Mouse (Mus musculus) spleen, postnatal 4 days (tissue): ENCODE data around the gene Glb1l.

Source experiments
- DNase-seq, 2 experiments: peaks; one replicate each; pipeline ENCODE4 v3.0.0; 2022; ENCODE audit warnings: low spot score in 2 of 2

The Glb1l gene

GRCm38 (mm10) chr1:75231224-75231623 is 20.6 kb upstream of the Glb1l start:
- DNase-seq, result no peak

GRCm38 (mm10) chr1:75230335-75230994 is 19.9 kb upstream of the Glb1l start:
- no peak for DNase-seq

GRCm38 (mm10) chr1:75229158-75229557 is 18.5 kb upstream of the Glb1l start:
- DNase-seq, result peak in 1 of 2 experiments; percentile 62

- peak in 1 of 2 experiments; percentile 47 for DNase-seq
Measured at GRCm38 (mm10) chr1:75227653-75228052, 17.0 kb upstream of the Glb1l start.

- DNase-seq, result no peak
Measured at GRCm38 (mm10) chr1:75226138-75226537, 15.5 kb upstream of the Glb1l start.

GRCm38 (mm10) chr1:75225473-75225872 is 14.9 kb upstream of the Glb1l start:
- DNase-seq, result no peak

- peak in 1 of 2 experiments; percentile 61 for DNase-seq
Measured at GRCm38 (mm10) chr1:75223532-75223931, 12.9 kb upstream of the Glb1l start.

GRCm38 (mm10) chr1:75222926-75223325 is 12.3 kb upstream of the Glb1l start:
- DNase-seq, result peak in 1 of 2 experiments; percentile 44

- DNase-seq, result peak in 1 of 2 experiments; percentile 49
Measured at GRCm38 (mm10) chr1:75221538-75221937, 10.9 kb upstream of the Glb1l start.

GRCm38 (mm10) chr1:75219531-75219930 is 8.9 kb upstream of the Glb1l start, which contains the start of gene Tuba4a:
TSS of gene Tuba4a (minus strand) at chr1:75219865.
- DNase-seq, result peak; percentile 60 to 77

- DNase-seq, result peak; percentile 98 to 99
Measured at GRCm38 (mm10) chr1:75219078-75219477, 8.5 kb upstream of the Glb1l start.

- peak; percentile 72 to 87 for DNase-seq
Measured at GRCm38 (mm10) chr1:75218227-75219001, 7.8 kb upstream of the Glb1l start.

- DNase-seq, result no peak
Measured at GRCm38 (mm10) chr1:75217893-75218226, 7.2 kb upstream of the Glb1l start.

- peak; percentile 66 to 71 for DNase-seq
Measured at GRCm38 (mm10) chr1:75216797-75217585, 6.4 kb upstream of the Glb1l start.

- DNase-seq, result peak in 1 of 2 experiments; percentile 65
Measured at GRCm38 (mm10) chr1:75215785-75216184, 5.2 kb upstream of the Glb1l start.

- peak in 1 of 2 experiments; percentile 67 for DNase-seq
Measured at GRCm38 (mm10) chr1:75214886-75215285, 4.3 kb upstream of the Glb1l start.

- DNase-seq, result peak in 1 of 2 experiments; percentile 59
Measured at GRCm38 (mm10) chr1:75214442-75214841, 3.8 kb upstream of the Glb1l start.

- DNase-seq, result peak; percentile 49 to 74
Measured at GRCm38 (mm10) chr1:75213096-75213495, 2.5 kb upstream of the Glb1l start.

- DNase-seq, result no peak
Measured at GRCm38 (mm10) chr1:75212542-75212941, 1.9 kb upstream of the Glb1l start.

- no peak for DNase-seq
Measured at GRCm38 (mm10) chr1:75211141-75211708, 612 bp upstream of the Glb1l start.

GRCm38 (mm10) chr1:75208967-75209678 is 1.5 kb downstream of the Glb1l start:
- DNase-seq, result peak; percentile 51 to 77
